Comparison of ENCODE assay signal across 8 mouse cellular contexts in the genomic region with DNA sequence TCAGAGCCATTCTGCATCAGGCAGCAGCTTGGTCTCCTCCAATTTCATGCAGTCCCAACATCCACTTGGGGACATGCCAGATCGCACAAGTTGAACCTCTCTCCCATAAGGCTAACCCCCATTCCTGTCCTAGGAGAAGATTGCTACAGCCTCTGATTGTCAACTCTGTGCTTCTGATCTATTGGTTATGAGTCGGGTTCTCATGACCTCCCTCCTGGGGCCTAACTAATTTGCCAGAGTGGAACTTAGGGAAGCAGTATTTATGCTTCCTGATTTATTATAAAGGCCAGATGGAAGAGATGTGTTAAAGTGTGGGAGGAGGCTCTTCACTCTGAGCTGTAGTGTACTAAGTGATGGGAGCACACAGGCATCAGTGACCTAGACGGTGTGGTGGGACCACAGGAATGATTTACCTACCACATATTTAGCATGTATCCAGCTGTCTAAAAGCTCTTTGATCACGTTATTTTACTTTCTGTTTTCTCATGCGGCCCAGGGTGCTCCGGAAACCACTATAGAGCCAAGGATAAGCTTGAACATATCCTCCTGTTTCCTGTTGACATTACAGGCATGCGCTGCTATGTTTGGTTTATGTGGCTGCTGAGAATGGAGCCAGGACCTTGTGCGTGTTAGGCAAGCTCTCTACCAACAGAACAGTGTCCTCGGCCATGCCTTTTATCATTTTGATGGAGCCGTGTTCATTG. TPM values are rescaled to one million over a fixed set of nuclear protein-coding genes. Genes with fewer than 3 reads are reported as not detected.
DNase-seq lines count a peak whose midpoint lies in the region; ATAC-seq and TF ChIP-seq lines count a peak whose summit lies in the region.

No protein-coding gene starts in this region.

- TF ChIP-seq POLR2A in thymus, adult 2 months (IDR thresholded peaks at IDR 0.05; ENCODE audit: control insufficient read depth, extremely low read depth, insufficient read depth, low read length, poor library complexity) = no peak

- 0 out of 2 replicates have a peak overlapping the region, but pooled peaks have one; percentile 3 for H3K4me2 ChIP-seq in lung, embryonic 16.5 days (ENCODE audit: low read depth, low read length)

- H3K4me3 ChIP-seq in lung, embryonic 16.5 days (ENCODE audit: low read length) = no peak overlapping the region
- no peak overlapping the region for H3K4me3 ChIP-seq in thymus, adult 2 months (ENCODE audit: control insufficient read depth, insufficient read depth, low read length)
- H3K4me3 ChIP-seq in forebrain, embryonic 10.5 days = no peak overlapping the region

- H3K36me3 ChIP-seq in lung, embryonic 16.5 days (ENCODE audit: control insufficient read depth, insufficient read depth, low read length) = no peaks in the 10 kb centered on the region
- no peaks in the 10 kb centered on the region for H3K36me3 ChIP-seq in thymus, adult 2 months (ENCODE audit: control insufficient read depth, insufficient read depth, low read length)
- no peaks in the 10 kb centered on the region for H3K36me3 ChIP-seq in forebrain, embryonic 10.5 days (replicated peaks)

- peaks cover 8% of the 10 kb centered on the region for H3K4me1 ChIP-seq in lung, embryonic 16.5 days (replicated peaks; ENCODE audit: control insufficient read depth, insufficient read depth, low read length)
- H3K4me1 ChIP-seq in thymus, adult 2 months (replicated peaks; ENCODE audit: control insufficient read depth, insufficient read depth, low read length) = peaks cover 9% of the 10 kb centered on the region
- no peaks in the 10 kb centered on the region for H3K4me1 ChIP-seq in forebrain, embryonic 10.5 days

- H3K27ac ChIP-seq in lung, embryonic 16.5 days (ENCODE audit: low read length) = peak overlapping the region; percentile 65
- H3K27ac ChIP-seq in thymus, adult 2 months (ENCODE audit: control insufficient read depth, insufficient read depth, low read length) = peak overlapping the region; percentile 63
- no peak overlapping the region for H3K27ac ChIP-seq in forebrain, embryonic 10.5 days

- no peak overlapping the region for H3K9ac ChIP-seq in lung, embryonic 16.5 days (ENCODE audit: low read length)

- peak; percentile 88 for ATAC-seq in lung, embryonic 16.5 days (ENCODE audit: low read depth)
- no peak for ATAC-seq in megakaryocyte-erythroid progenitor cell, adult 5-6 weeks (replicated peaks; ENCODE audit: low FRiP score, low TSS enrichment, poor library complexity, severe bottlenecking)

- no peak for TF ChIP-seq CTCF in thymus, adult 2 months (IDR thresholded peaks at IDR 0.05; ENCODE audit: borderline replicate concordance, control insufficient read depth, extremely low read depth, insufficient read depth, low read length, poor library complexity)

- no peaks in the 10 kb centered on the region for H3K9me3 ChIP-seq in lung, embryonic 16.5 days (ENCODE audit: control insufficient read depth, low read length)
- H3K9me3 ChIP-seq in forebrain, embryonic 10.5 days = no peaks in the 10 kb centered on the region

- H3K27me3 ChIP-seq in lung, embryonic 16.5 days (ENCODE audit: control insufficient read depth, insufficient read depth, low read depth, low read length) = no peaks in the 10 kb centered on the region
- no peaks in the 10 kb centered on the region for H3K27me3 ChIP-seq in thymus, adult 2 months (ENCODE audit: control insufficient read depth, insufficient read depth, low read length)
- no peaks in the 10 kb centered on the region for H3K27me3 ChIP-seq in forebrain, embryonic 10.5 days (ENCODE audit: poor library complexity, severe bottlenecking)

- 42% methylated on average over 10 of the region's 10 CpGs for WGBS in lung, embryonic 16.5 days
- 36% methylated on average over 10 of the region's 10 CpGs for WGBS in thymus, adult 2 months
- WGBS in forebrain, embryonic 10.5 days = 89% methylated on average over 10 of the region's 10 CpGs

- peak; percentile 40 for DNase-seq in kidney, adult 11 months
- no peak for DNase-seq in kidney, adult 8-10 months
- peak; percentile 27 for DNase-seq in adipocyte (ENCODE audit: low spot score)
- DNase-seq in thymus, adult 2 months = peak; percentile 40
- no peak for DNase-seq in forebrain, embryonic 10.5 days (ENCODE audit: extremely low spot score, low spot score)
- DNase-seq in urinary bladder, postnatal 14 days (ENCODE audit: low spot score) = no peak

RNA-seq across cellular contexts. Expression of a gene that starts 18.6 kb away (rescaled TPM):
- 18.9 and 21.0 TPM in 2 replicates for polyA plus RNA-seq in lung, embryonic 16.5 days (2015; fragmentation: Nextera tagmentation; extraction: Ambion mirVana)
- polyA plus RNA-seq in thymus, adult 2 months (2012; rRNA removed) = 2.7 and 5.2 TPM in 2 replicates
- polyA plus RNA-seq in forebrain, embryonic 10.5 days (2016; fragmentation: Nextera tagmentation; extraction: Ambion mirVana) = 0.17 and 0.28 TPM in 2 replicates
- total RNA-seq in megakaryocyte-erythroid progenitor cell, adult 5-6 weeks (2014; fragmentation: Nextera tagmentation) = not detected in 2 replicates
- total RNA-seq in megakaryocyte-erythroid progenitor cell, adult 5-6 weeks (2017) = not detected in 2 replicates

RNA-seq across cellular contexts. Expression of a gene that starts 46.8 kb away (rescaled TPM):
- 53.6 and 55.1 TPM in 2 replicates for polyA plus RNA-seq in lung, embryonic 16.5 days (2015; fragmentation: Nextera tagmentation; extraction: Ambion mirVana)
- 67.0 and 75.0 TPM in 2 replicates for polyA plus RNA-seq in thymus, adult 2 months (2012; rRNA removed)
- 19.3 and 19.5 TPM in 2 replicates for polyA plus RNA-seq in forebrain, embryonic 10.5 days (2016; fragmentation: Nextera tagmentation; extraction: Ambion mirVana)
- total RNA-seq in megakaryocyte-erythroid progenitor cell, adult 5-6 weeks (2014; fragmentation: Nextera tagmentation) = 0.68 and 1.0 TPM in 2 replicates
- total RNA-seq in megakaryocyte-erythroid progenitor cell, adult 5-6 weeks (2017) = 0.70 and 1.4 TPM in 2 replicates

Comparison
In these comparisons a context has a peak if more than half of its experiments do, and no peak if none do; other contexts are left out.
1. DNase-seq: peak in kidney, adult 11 months (single experiment), adipocyte (single experiment) and thymus, adult 2 months (single experiment); none in kidney, adult 8-10 months (0 of 2), forebrain, embryonic 10.5 days (single experiment) and urinary bladder, postnatal 14 days (single experiment).